Mouse (Mus musculus): ENCODE measurements around the gene Tlnrd1.
"Not testable (repeated sequence)": the region's sequence is repeated elsewhere in the genome, so short reads cannot be mapped to it uniquely, and the experiment has no call there.

Gene Tlnrd1

GRCm38 (mm10) chr7:83891433-83892332, 7.6 kb upstream of the Tlnrd1 start:
- Histone ChIP-seq H3K27me3 (ENCODE audit: control insufficient read depth, insufficient read depth, low read length, poor library complexity, severe bottlenecking) (no peaks in the 10 kb centered on the region), H3K36me3 (ENCODE audit: control insufficient read depth, insufficient read depth, low read length, poor library complexity, severe bottlenecking) (no peaks in the 10 kb centered on the region; the same call in 1 of the 2 replicates)
- peak; percentile 100 for DNase-seq (ENCODE audit: low read depth, low spot score)

GRCm38 (mm10) chr7:83889946-83890345, 5.8 kb upstream of the Tlnrd1 start:
- not testable (repeated sequence) for DNase-seq (ENCODE audit: low read depth, low spot score); H3K27me3 ChIP-seq (ENCODE audit: control insufficient read depth, insufficient read depth, low read length, poor library complexity, severe bottlenecking); H3K36me3 ChIP-seq (ENCODE audit: control insufficient read depth, insufficient read depth, low read length, poor library complexity, severe bottlenecking)

GRCm38 (mm10) chr7:83889383-83889782, 5.3 kb upstream of the Tlnrd1 start:
- Histone ChIP-seq H3K27me3 (ENCODE audit: control insufficient read depth, insufficient read depth, low read length, poor library complexity, severe bottlenecking) (no peaks in the 10 kb centered on the region), H3K36me3 (ENCODE audit: control insufficient read depth, insufficient read depth, low read length, poor library complexity, severe bottlenecking) (no peaks in the 10 kb centered on the region)
- no peak for DNase-seq (ENCODE audit: low read depth, low spot score)

GRCm38 (mm10) chr7:83886366-83887129, 2.4 kb upstream of the Tlnrd1 start:
- Histone ChIP-seq H3K36me3 (ENCODE audit: control insufficient read depth, insufficient read depth, low read length, poor library complexity, severe bottlenecking) (no peaks in the 10 kb centered on the region), H3K27me3 (ENCODE audit: control insufficient read depth, insufficient read depth, low read length, poor library complexity, severe bottlenecking) (no peaks in the 10 kb centered on the region)
- DNase-seq (ENCODE audit: low read depth, low spot score) = peak; percentile 70

GRCm38 (mm10) chr7:83885835-83886234, 1.7 kb upstream of the Tlnrd1 start:
- DNase-seq (ENCODE audit: low read depth, low spot score) = no peak
- no peaks in the 10 kb centered on the region for H3K27me3 ChIP-seq (ENCODE audit: control insufficient read depth, insufficient read depth, low read length, poor library complexity, severe bottlenecking)
- no peaks in the 10 kb centered on the region for H3K36me3 ChIP-seq (ENCODE audit: control insufficient read depth, insufficient read depth, low read length, poor library complexity, severe bottlenecking)

GRCm38 (mm10) chr7:83884921-83885532, 922 bp upstream of the Tlnrd1 start:
- DNase-seq (ENCODE audit: low read depth, low spot score) = no peak
- H3K36me3 ChIP-seq (ENCODE audit: control insufficient read depth, insufficient read depth, low read length, poor library complexity, severe bottlenecking) = no peaks in the 10 kb centered on the region

GRCm38 (mm10) chr7:83883276-83884020, 657 bp downstream of the Tlnrd1 start:
- no peaks in the 10 kb centered on the region for H3K36me3 ChIP-seq (ENCODE audit: control insufficient read depth, insufficient read depth, low read length, poor library complexity, severe bottlenecking)
- DNase-seq (ENCODE audit: low read depth, low spot score) = peak; percentile 75
- H3K27me3 ChIP-seq (ENCODE audit: control insufficient read depth, insufficient read depth, low read length, poor library complexity, severe bottlenecking) = no peaks in the 10 kb centered on the region

More at GRCm38 (mm10) chr7:83884921-83885532, 922 bp upstream of the Tlnrd1 start:
- H3K27me3 ChIP-seq (ENCODE audit: control insufficient read depth, insufficient read depth, low read length, poor library complexity, severe bottlenecking) = no peaks in the 10 kb centered on the region

GRCm38 (mm10) chr7:83882633-83883275, 1.4 kb downstream of the Tlnrd1 start:
- Histone ChIP-seq H3K36me3 (ENCODE audit: control insufficient read depth, insufficient read depth, low read length, poor library complexity, severe bottlenecking) (no peaks in the 10 kb centered on the region), H3K27me3 (ENCODE audit: control insufficient read depth, insufficient read depth, low read length, poor library complexity, severe bottlenecking) (no peaks in the 10 kb centered on the region)
- DNase-seq (ENCODE audit: low read depth, low spot score) = peak; percentile 55

GRCm38 (mm10) chr7:83882150-83882632, 1.9 kb downstream of the Tlnrd1 start:
- Histone ChIP-seq H3K27me3 (ENCODE audit: control insufficient read depth, insufficient read depth, low read length, poor library complexity, severe bottlenecking) (no peaks in the 10 kb centered on the region), H3K36me3 (ENCODE audit: control insufficient read depth, insufficient read depth, low read length, poor library complexity, severe bottlenecking) (no peaks in the 10 kb centered on the region)
- no peak for DNase-seq (ENCODE audit: low read depth, low spot score)

GRCm38 (mm10) chr7:83878676-83879448, 5.2 kb downstream of the Tlnrd1 start:
- no peaks in the 10 kb centered on the region for H3K36me3 ChIP-seq (ENCODE audit: control insufficient read depth, insufficient read depth, low read length, poor library complexity, severe bottlenecking)
- no peaks in the 10 kb centered on the region for H3K27me3 ChIP-seq (ENCODE audit: control insufficient read depth, insufficient read depth, low read length, poor library complexity, severe bottlenecking)
- DNase-seq (ENCODE audit: low read depth, low spot score) = peak; percentile 55

GRCm38 (mm10) chr7:83877088-83877487, 7.0 kb downstream of the Tlnrd1 start:
- H3K36me3 ChIP-seq (ENCODE audit: control insufficient read depth, insufficient read depth, low read length, poor library complexity, severe bottlenecking) = no peaks in the 10 kb centered on the region
- no peaks in the 10 kb centered on the region for H3K27me3 ChIP-seq (ENCODE audit: control insufficient read depth, insufficient read depth, low read length, poor library complexity, severe bottlenecking)

GRCm38 (mm10) chr7:83869839-83870543, 14.1 kb downstream of the Tlnrd1 start:
- Histone ChIP-seq H3K27me3 (ENCODE audit: control insufficient read depth, insufficient read depth, low read length, poor library complexity, severe bottlenecking) (no peaks in the 10 kb centered on the region), H3K36me3 (ENCODE audit: control insufficient read depth, insufficient read depth, low read length, poor library complexity, severe bottlenecking) (no peaks in the 10 kb centered on the region)
- DNase-seq (ENCODE audit: low read depth, low spot score) = no peak

More at GRCm38 (mm10) chr7:83877088-83877487, 7.0 kb downstream of the Tlnrd1 start:
- no peak for DNase-seq (ENCODE audit: low read depth, low spot score)

- H3K27me3 ChIP-seq (ENCODE audit: control insufficient read depth, insufficient read depth, low read length, poor library complexity, severe bottlenecking) = no peaks in the 10 kb centered on the region
- no peak for DNase-seq (ENCODE audit: low read depth, low spot score)
- no peaks in the 10 kb centered on the region for H3K36me3 ChIP-seq (ENCODE audit: control insufficient read depth, insufficient read depth, low read length, poor library complexity, severe bottlenecking)
Observed at GRCm38 (mm10) chr7:83868200-83868599, 15.9 kb downstream of the Tlnrd1 start.
